Mouse (Mus musculus): ENCODE data around the gene Tyw1.
A peak's percentile ranks its signal among the peaks of the same experiment; 100 is the strongest.
"Not testable (repeated sequence)": the region's sequence is repeated elsewhere in the genome, so short reads cannot be mapped to it uniquely, and the experiment has no call there.

The Tyw1 gene

GRCm38 (mm10) chr5:130255017-130255720 is at the start of gene Tyw1, which contains the start of gene Sbds:
Tyw1 (plus strand) TSS chr5:130255619.
Sbds (minus strand) TSS chr5:130255530.
- peak; percentile 98 to 99 for DNase-seq

- DNase-seq, result peak; percentile 61 to 79
Observed at GRCm38 (mm10) chr5:130207299-130207698, 48.1 kb upstream of the Tyw1 start.

- DNase-seq, result peak in 1 of 2 experiments; percentile 48
Observed at GRCm38 (mm10) chr5:130212956-130213355, 42.5 kb upstream of the Tyw1 start.

GRCm38 (mm10) chr5:130216781-130217180 is 38.6 kb upstream of the Tyw1 start, which contains the start of gene Tmem248:
Tmem248 (plus strand) TSS chr5:130217081.
- DNase-seq, result no peak

- peak; percentile 37 to 60 for DNase-seq
Observed at GRCm38 (mm10) chr5:130217406-130217805, 38.0 kb upstream of the Tyw1 start.

- peak in 1 of 2 experiments; percentile 51 for DNase-seq
Observed at GRCm38 (mm10) chr5:130218336-130218735, 37.1 kb upstream of the Tyw1 start.

- no peak for DNase-seq
Observed at GRCm38 (mm10) chr5:130221316-130221715, 34.1 kb upstream of the Tyw1 start.

GRCm38 (mm10) chr5:130221760-130222145 is 33.7 kb upstream of the Tyw1 start:
- no peak for DNase-seq

- peak; percentile 92 to 94 for DNase-seq
Observed at GRCm38 (mm10) chr5:130222146-130223004, 33.0 kb upstream of the Tyw1 start.

- DNase-seq, result no peak
Observed at GRCm38 (mm10) chr5:130226790-130227189, 28.6 kb upstream of the Tyw1 start.

GRCm38 (mm10) chr5:130228120-130228519 is 27.3 kb upstream of the Tyw1 start:
- DNase-seq, result peak in 1 of 2 experiments; percentile 50

- no peak for DNase-seq
Observed at GRCm38 (mm10) chr5:130236302-130236701, 19.1 kb upstream of the Tyw1 start.

GRCm38 (mm10) chr5:130239236-130239635 is 16.2 kb upstream of the Tyw1 start:
- no peak for DNase-seq

GRCm38 (mm10) chr5:130239856-130240255 is 15.6 kb upstream of the Tyw1 start:
- no peak for DNase-seq

GRCm38 (mm10) chr5:130241426-130241825 is 14.0 kb upstream of the Tyw1 start:
- no peak for DNase-seq

GRCm38 (mm10) chr5:130247823-130248222 is 7.6 kb upstream of the Tyw1 start:
- no peak for DNase-seq

GRCm38 (mm10) chr5:130254164-130255016 is 1.0 kb upstream of the Tyw1 start:
- DNase-seq, result peak; percentile 20 to 62

- DNase-seq, result not testable (repeated sequence)
Observed at GRCm38 (mm10) chr5:130255799-130256525, 543 bp downstream of the Tyw1 start.

GRCm38 (mm10) chr5:130256678-130257271 is 1.4 kb downstream of the Tyw1 start:
- DNase-seq, result peak; percentile 97 to 98

- DNase-seq, result no peak
Observed at GRCm38 (mm10) chr5:130257303-130257702, 1.9 kb downstream of the Tyw1 start.

GRCm38 (mm10) chr5:130263454-130263853 is 8.0 kb downstream of the Tyw1 start:
- no peak for DNase-seq
